Mouse (Mus musculus) cerebellum, adult 2 months (tissue): ENCODE data around the gene Sarnp.

ENCODE experiments used
- CTCF ChIP-seq: fragments of 200-500 bp; IDR thresholded peaks from 2 replicates; pipeline ENCODE4 v1.5.1; 2011; ENCODE audit warnings: low read depth, mild to moderate bottlenecking, control low read depth, low read length, moderate library complexity, borderline replicate concordance; ENCODE audit not compliant: insufficient read depth
- POLR2A ChIP-seq: fragments of 200-500 bp; IDR thresholded peaks from 2 replicates; pipeline ENCODE4 v1.6.1; 2011; ENCODE audit warnings: low read length, control low read depth, borderline replicate concordance; ENCODE audit not compliant: insufficient read depth

DNA sequence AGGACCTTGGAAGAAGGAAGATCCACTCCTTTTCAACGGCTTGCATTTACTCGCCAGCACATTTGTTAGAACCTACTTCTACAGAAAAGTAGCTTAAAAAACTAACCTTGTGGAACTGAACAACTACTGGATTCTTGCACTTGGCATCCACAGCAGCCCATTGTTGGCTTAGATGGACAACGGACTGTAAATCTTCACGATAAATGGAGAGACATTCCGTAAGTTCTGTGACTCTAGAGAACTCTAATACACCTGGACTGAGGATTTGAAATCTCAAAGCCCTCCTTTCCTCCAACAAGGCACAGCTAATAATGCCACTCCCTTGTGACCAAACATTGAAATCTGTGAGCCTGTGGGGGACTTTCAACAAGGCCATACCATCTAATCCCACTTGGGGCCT is 26.1 kb downstream of the Sarnp start:
- TF ChIP-seq POLR2A (no peak), CTCF (no peak)
